Mouse (Mus musculus): ENCODE measurements around the gene Il27ra. TPM values are rescaled to one million over a fixed set of nuclear protein-coding genes. Genes with fewer than 3 reads are reported as not detected.

Gene Il27ra
- polyA plus RNA-seq, 1 experiment from 2014 or later, result 1.4 TPM

DNA sequence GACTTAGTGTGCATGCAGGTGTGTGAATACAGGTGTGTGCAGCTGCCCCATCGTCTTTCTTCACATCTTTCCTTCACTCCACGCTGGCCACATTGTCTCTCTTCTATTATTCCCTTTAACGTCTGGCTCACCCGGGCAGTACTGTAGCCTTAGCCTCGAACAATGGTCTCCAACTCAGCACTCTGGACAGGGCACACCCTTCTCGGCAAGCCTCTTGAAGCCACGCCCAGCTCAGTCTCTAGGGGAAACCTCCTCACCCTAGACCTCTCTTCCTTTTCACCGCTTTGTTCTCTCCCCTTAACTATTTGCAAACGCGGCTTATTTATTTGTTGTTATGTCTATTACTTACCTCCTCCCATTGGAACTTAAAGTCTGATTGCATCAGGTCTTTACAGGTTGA is 14.9 kb downstream of the Il27ra start:
- H3K4me3 ChIP-seq, result no peak overlapping the region

DNA sequence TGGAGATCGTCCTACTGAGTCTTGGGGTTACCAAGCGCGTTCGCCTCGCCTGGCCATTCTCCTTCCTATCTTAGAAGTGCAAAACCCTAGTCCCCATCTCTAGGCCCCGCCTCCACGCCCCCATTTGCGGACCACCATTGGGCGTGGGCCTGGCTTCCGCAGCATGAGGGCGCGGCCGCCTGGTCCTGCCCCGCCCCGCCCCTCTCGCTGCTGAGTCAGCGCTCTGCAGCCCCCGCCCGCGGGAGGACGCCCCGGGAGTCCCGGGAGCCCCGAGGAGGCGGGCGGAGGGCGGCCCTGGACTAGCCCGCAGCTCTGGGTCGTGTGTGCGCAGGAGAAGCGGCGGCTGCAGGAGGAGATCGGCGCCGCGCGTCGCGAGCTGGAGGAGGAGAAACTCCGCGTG is 16.5 kb downstream of the Il27ra start:
- Histone ChIP-seq H3K4me1 (peaks cover 50% of the 10 kb centered on the region), H3K27me3 (ENCODE audit: insufficient read depth, poor library complexity, severe bottlenecking) (peaks cover 68% of the 10 kb centered on the region), H3K4me3 (peak overlapping the region; percentile 66), H3K36me3 (no peaks in the 10 kb centered on the region), H3K27ac (peak overlapping the region; percentile 44; the same call in 1 of the 2 replicates), H3K9me3 (no peaks in the 10 kb centered on the region)
- WGBS, result 2% methylated on average over 41 of the region's 41 CpGs
- no peak for DNase-seq (ENCODE audit: low spot score)

More for the DNA sequence above, 14.9 kb downstream of the Il27ra start:
- WGBS, result 15% methylated on average over 10 of the region's 10 CpGs
- Histone ChIP-seq H3K4me1 (peaks cover 34% of the 10 kb centered on the region), H3K9me3 (no peaks in the 10 kb centered on the region), H3K27me3 (ENCODE audit: insufficient read depth, poor library complexity, severe bottlenecking) (peaks cover 61% of the 10 kb centered on the region), H3K27ac (no peak overlapping the region), H3K36me3 (no peaks in the 10 kb centered on the region)
- no peak for DNase-seq (ENCODE audit: low spot score)

DNA sequence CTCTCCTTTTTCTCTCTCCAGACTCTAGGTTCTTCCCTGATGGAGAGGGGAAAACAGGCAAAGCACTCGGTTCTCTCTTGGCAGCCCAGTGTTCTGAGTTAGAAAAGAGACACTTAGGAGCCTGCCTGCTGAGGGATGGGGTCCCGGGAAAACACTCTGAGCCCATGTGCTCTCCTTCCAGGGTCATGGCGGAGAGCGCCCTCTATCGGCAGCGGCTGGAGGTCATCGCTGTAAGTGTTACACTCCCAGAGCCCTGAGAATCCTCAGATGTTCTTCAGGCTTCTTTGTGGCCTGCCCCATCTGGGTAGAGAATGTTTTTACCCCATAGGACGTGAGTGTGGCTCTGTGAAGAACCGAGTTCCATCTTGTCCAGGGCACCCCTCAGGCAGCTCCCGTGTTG is 18.2 kb downstream of the Il27ra start:
- H3K9me3 ChIP-seq, result no peaks in the 10 kb centered on the region
- H3K36me3 ChIP-seq, result no peaks in the 10 kb centered on the region
- DNase-seq (ENCODE audit: low spot score), result no peak
- WGBS, result 9% methylated on average over 10 of the region's 10 CpGs
- H3K27ac ChIP-seq, result peak overlapping the region; percentile 69; the same call in 1 of the 2 replicates
- H3K27me3 ChIP-seq (ENCODE audit: insufficient read depth, poor library complexity, severe bottlenecking), result peaks cover 75% of the 10 kb centered on the region
- peaks cover 54% of the 10 kb centered on the region for H3K4me1 ChIP-seq
- H3K4me3 ChIP-seq, result no peak overlapping the region

DNA sequence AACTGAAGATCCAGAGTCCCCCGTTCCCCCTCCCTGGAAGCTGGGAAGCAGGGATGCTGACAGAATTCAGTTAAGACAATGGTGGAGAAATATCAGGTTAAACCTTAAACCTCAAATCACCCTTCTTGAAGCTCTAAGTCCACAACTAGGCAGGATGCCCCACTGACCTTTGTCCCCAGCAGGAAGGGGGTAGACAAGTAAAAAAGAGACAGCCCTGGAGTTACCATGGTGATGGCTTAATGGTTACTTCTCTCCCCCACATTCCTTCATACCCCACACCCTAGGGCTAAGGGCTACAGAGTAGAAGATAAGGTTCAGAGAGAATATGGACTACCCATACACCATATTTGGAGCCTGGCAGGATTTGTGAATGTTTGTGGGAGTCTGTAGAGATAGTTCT is 18.8 kb downstream of the Il27ra start:
- no peak for DNase-seq (ENCODE audit: low spot score)
- H3K4me3 ChIP-seq, result peak overlapping the region; percentile 19; the same call in 1 of the 2 replicates
- 42% methylated on average over 1 of the region's 1 CpGs for WGBS
- H3K9me3 ChIP-seq, result no peaks in the 10 kb centered on the region
- H3K27me3 ChIP-seq (ENCODE audit: insufficient read depth, poor library complexity, severe bottlenecking), result peaks cover 73% of the 10 kb centered on the region
- peak overlapping the region; percentile 69; the same call in 1 of the 2 replicates for H3K27ac ChIP-seq
- H3K4me1 ChIP-seq, result peaks cover 54% of the 10 kb centered on the region
- H3K36me3 ChIP-seq, result no peaks in the 10 kb centered on the region

DNA sequence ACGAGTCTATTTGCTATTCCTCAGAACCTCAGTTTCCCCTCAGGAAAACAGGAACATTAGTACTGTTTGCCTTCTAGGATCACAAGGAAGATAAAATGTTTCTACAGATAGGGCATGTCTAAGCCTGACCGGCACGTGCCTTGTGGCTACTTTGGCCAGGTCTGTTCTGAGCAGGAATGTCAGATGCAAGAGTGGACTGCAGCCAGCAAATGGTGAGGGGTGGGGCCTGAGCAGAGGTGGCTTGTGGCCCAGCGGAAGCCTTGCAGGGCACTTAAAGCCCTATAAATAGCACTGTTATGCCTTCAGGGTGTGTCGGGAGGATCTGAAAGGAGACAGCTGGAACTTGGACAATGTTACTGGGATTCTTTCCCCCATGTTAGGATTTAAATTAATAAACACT is 19.3 kb downstream of the Il27ra start:
- H3K4me3 ChIP-seq, result peak overlapping the region; percentile 19; the same call in 1 of the 2 replicates
- no peaks in the 10 kb centered on the region for H3K36me3 ChIP-seq
- H3K27ac ChIP-seq, result peak overlapping the region; percentile 69; the same call in 1 of the 2 replicates
- peaks cover 67% of the 10 kb centered on the region for H3K27me3 ChIP-seq (ENCODE audit: insufficient read depth, poor library complexity, severe bottlenecking)
- 8% methylated on average over 5 of the region's 5 CpGs for WGBS
- peak; percentile 85 for DNase-seq (ENCODE audit: low spot score)
- H3K4me1 ChIP-seq, result peaks cover 54% of the 10 kb centered on the region
- H3K9me3 ChIP-seq, result no peaks in the 10 kb centered on the region

DNA sequence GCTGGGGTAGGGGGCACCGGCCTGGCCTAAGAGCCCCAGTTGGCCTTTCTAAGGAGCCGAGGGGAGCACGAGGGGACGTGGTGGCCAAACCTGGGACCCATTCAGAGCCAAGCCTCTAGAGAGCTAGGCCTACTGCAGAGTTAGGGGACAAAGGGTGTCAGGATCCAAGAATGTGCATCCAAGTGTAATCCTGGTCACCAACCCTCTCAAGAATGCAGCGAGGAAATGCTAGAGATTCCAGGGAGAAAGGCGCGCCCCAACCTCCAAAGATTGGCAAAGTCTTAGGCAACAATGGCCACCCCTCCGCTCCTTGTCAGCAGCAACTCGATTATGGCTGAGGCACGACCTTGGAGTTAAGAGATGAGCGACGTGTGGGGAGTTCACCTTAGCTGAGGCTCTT is 20.8 kb downstream of the Il27ra start:
- H3K4me3 ChIP-seq, result peak overlapping the region; percentile 41
- DNase-seq (ENCODE audit: low spot score), result no peak
- peak overlapping the region; percentile 85 for H3K27ac ChIP-seq
- H3K36me3 ChIP-seq, result no peaks in the 10 kb centered on the region
- H3K4me1 ChIP-seq, result peaks cover 54% of the 10 kb centered on the region
- H3K27me3 ChIP-seq (ENCODE audit: insufficient read depth, poor library complexity, severe bottlenecking), result peaks cover 56% of the 10 kb centered on the region
- WGBS, result 41% methylated on average over 12 of the region's 12 CpGs
- H3K9me3 ChIP-seq, result no peaks in the 10 kb centered on the region

DNA sequence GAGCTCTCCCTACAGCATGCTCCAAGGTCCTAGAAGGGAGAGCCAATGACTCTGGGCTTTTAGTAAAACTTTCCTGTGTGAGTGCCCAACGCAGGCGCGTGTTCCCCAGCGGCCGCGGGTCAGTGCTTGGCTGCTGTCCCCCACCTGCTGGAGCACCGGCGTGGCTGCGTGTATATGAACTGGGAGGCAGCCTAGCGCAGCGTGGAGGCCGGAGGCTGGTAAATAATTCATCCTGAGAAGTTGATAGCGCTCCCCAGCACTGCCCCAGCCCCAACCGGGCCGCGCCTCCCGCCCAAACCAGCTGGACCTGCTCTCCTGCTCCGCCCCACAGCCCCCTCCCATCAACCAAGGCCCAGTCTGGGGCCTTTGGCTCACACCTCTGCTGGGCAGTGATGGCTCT is 21.3 kb downstream of the Il27ra start, which contains the start of gene Palm3:
Gene Palm3 (plus strand): TSS at position 376 of the 400 bp plus-strand sequence.
- no peak for DNase-seq (ENCODE audit: low spot score)
- Histone ChIP-seq H3K27ac (peak within 1 kb of the TSS; percentile 85), H3K4me1 (peaks cover 50% of the 10 kb centered on the region), H3K27me3 (ENCODE audit: insufficient read depth, poor library complexity, severe bottlenecking) (peaks cover 51% of the 10 kb centered on the region), H3K36me3 (no peaks in the 10 kb centered on the region), H3K4me3 (peak within 1 kb of the TSS; percentile 41), H3K9me3 (no peaks in the 10 kb centered on the region)
- 7% methylated on average over 18 of the region's 18 CpGs for WGBS

DNA sequence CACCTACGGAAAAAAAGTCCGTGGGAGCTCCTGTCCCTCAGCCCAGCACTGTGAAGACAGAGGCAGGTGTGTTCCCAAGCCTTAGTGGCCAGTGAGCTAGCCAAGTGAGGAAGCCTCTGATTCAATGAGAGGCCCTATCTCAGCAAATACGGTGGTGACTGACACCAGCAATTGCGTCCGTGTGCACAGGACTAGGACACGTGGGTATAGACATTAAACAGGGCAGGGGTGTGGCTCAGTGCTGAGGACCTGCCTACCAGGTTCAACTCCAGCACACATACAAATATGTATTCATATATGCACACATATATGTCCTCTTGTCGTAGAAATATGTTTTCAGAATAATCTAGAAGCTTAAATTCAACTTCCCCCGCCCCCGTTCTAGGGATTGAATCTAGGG is 22.7 kb downstream of the Il27ra start:
- Histone ChIP-seq H3K4me1 (peaks cover 40% of the 10 kb centered on the region), H3K4me3 (no peak overlapping the region), H3K36me3 (no peaks in the 10 kb centered on the region), H3K27me3 (ENCODE audit: insufficient read depth, poor library complexity, severe bottlenecking) (peaks cover 38% of the 10 kb centered on the region), H3K9me3 (no peaks in the 10 kb centered on the region), H3K27ac (no peak overlapping the region)
- 82% methylated on average over 9 of the region's 9 CpGs for WGBS
- DNase-seq (ENCODE audit: low spot score), result no peak

DNA sequence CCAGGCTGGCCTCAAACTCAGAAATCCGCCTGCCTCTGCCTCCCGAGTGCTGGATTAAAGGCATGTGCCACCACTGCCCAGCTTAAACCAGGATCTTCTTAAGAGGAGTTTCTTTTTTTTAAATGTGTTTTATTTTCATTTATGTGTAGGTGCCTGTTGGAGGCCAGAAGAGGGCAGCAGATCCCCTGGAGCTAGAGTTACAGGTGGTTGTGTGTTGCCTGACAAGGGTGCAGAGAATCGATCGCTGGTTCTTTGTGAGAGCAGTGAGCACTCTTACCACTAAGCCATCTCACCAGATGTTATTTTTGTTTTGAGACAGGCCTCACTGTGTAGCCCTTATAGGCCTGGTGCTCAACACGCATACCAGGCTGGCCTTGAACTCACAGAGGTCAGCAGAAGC is 26.6 kb downstream of the Il27ra start:
- WGBS, result 88% methylated on average over 5 of the region's 5 CpGs
- Histone ChIP-seq H3K4me3 (no peak overlapping the region), H3K4me1 (peaks cover 24% of the 10 kb centered on the region), H3K27me3 (ENCODE audit: insufficient read depth, poor library complexity, severe bottlenecking) (peaks cover 55% of the 10 kb centered on the region), H3K9me3 (no peaks in the 10 kb centered on the region), H3K27ac (no peak overlapping the region), H3K36me3 (no peaks in the 10 kb centered on the region)
- DNase-seq (ENCODE audit: low spot score), result no peak

DNA sequence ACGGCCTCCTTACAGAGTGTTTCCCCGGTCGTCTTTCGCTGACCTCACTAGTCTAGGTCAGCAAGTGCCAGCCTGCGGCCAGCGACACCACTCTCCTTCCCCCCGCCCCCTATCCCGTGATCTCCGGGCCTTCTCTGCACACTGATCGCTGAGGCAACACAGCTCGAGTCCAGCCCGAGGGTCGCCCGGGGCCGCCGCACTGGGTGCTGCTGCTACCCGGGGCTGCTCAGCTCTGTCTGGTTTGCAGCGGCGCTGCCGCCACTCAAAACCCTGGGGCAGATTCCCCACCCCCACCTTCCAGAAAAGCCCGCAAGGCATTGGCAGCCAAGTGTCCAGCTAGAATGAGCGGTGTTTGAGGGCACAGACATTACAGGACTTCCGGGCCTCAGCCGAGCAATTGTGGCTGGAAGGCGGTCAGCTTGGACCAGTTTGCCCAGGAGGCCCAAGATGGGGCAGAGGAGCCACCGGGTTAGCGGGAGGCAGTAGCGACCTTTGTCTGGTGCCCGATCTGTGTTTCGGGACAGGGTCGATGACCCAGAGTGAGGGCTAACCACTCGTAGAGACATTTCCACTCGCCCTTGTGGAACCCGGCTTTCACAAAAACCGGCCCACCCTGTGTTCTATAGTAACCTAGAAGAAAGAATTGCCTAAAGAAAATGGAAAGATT is 29.8 kb downstream of the Il27ra start:
- Histone ChIP-seq H3K27me3 (ENCODE audit: insufficient read depth, poor library complexity, severe bottlenecking) (peaks cover 47% of the 10 kb centered on the region), H3K9me3 (no peaks in the 10 kb centered on the region), H3K27ac (peak overlapping the region; percentile 54), H3K4me3 (peak overlapping the region; percentile 63), H3K36me3 (no peaks in the 10 kb centered on the region), H3K4me1 (peaks cover 31% of the 10 kb centered on the region)
- DNase-seq (ENCODE audit: low spot score), result no peak
- 10% methylated on average over 35 of the region's 35 CpGs for WGBS

DNA sequence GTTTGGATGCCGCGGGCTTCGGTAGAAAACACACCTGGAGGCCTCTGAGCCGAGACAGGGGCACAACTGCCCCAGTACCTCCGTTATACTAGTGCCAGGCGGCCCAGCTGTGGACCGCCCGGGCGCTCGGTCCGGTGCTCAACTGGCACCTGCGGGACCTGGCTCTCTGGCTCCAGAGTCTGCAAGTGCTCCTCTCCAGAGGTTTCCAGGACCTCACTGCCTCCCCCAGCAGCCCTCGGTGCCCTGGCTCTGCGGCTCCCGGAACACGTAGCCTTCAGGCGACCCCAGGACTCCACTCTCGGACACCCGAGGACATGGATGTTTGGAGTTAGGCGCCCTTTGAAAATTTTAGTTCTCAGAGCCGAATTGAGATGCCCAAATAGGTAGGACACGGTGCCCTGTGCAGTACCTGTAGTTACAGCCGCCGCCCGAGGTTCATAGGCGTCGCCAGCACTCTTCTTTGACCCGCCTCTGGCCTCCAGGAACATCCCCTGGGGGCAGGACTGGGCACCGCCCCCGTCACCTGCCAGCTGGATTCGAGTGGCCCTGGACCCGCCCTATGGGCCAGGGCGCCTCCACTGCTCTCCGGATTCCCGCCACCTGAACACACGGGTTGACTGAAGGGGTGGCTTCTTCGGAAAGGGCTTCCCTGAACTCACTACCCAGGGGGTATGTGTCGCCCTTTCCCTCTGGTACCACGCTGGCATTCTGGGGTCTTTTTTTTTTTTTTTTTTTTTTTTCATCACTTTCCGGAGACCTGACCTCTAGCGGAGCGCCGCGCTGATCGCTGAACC is 30.5 kb downstream of the Il27ra start, which contains the start of gene 2210011C24Rik:
Gene 2210011C24Rik (minus strand): TSS at position 467 of the 794 bp plus-strand sequence.
- Histone ChIP-seq H3K36me3 (no peaks in the 10 kb centered on the region), H3K27ac (peak within 1 kb of the TSS; percentile 70), H3K9me3 (no peaks in the 10 kb centered on the region), H3K27me3 (ENCODE audit: insufficient read depth, poor library complexity, severe bottlenecking) (peaks cover 43% of the 10 kb centered on the region), H3K4me1 (peaks cover 31% of the 10 kb centered on the region), H3K4me3 (peak within 1 kb of the TSS; percentile 63)
- WGBS, result 1% methylated on average over 45 of the region's 45 CpGs
- no peak for DNase-seq (ENCODE audit: low spot score)

DNA sequence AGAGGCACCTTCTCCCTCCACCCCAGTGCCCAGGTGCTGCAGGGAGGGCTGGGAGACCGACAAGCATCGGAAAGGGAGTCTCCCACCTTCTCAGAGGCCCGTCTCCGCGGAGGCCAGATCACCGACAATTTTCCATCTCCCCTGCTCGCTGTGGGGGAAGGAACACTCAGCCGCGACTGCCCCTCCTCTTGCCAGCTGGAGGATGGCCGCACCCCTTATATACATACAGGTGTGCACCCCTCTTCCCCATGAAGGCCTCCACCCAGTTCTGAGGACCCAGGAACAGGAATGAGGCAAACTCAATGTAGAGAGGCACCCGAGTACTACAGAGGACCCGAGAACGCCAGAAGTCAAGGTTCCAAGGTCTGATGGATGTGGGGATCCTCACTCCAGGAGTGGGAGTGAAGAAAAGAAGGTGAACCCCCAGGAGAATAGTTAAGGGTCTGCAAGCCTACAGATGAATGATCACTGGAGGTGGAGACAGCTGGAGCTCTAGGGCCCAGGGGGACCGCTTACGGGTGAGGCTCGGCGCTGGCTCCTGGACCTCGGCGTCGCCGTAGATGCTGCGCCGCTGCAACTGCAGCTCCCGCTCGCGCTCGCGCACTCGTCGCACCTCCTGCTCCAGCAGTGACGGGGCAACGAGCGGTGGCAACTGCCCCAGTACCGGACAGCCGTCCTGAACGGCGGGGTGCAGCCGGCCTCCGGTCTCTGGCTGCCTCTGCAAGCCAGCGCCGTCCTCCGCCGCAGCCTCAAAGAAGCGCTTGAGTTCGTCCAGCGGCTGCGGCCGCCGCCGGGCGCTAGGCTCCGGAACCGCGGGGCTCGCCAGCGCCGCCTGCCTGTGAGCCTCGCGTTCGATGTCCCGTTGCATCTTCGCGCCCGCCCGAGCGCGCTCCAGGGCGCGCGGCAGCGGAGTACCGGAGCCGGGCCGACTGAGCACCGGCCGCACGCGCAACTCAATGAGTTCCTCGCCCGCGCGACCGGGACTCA is 31.5 kb downstream of the Il27ra start:
- H3K36me3 ChIP-seq, result no peaks in the 10 kb centered on the region
- no peaks in the 10 kb centered on the region for H3K9me3 ChIP-seq
- WGBS, result 1% methylated on average over 83 of the region's 83 CpGs
- peak overlapping the region; percentile 63 for H3K4me3 ChIP-seq
- peak overlapping the region; percentile 70 for H3K27ac ChIP-seq
- H3K4me1 ChIP-seq, result peaks cover 31% of the 10 kb centered on the region
- peaks cover 43% of the 10 kb centered on the region for H3K27me3 ChIP-seq (ENCODE audit: insufficient read depth, poor library complexity, severe bottlenecking)
- DNase-seq (ENCODE audit: low spot score), result no peak

Data from heart, embryonic 10.5 days (tissue).